12 mouse cellular contexts compared by ENCODE assay signal in the genomic region with DNA sequence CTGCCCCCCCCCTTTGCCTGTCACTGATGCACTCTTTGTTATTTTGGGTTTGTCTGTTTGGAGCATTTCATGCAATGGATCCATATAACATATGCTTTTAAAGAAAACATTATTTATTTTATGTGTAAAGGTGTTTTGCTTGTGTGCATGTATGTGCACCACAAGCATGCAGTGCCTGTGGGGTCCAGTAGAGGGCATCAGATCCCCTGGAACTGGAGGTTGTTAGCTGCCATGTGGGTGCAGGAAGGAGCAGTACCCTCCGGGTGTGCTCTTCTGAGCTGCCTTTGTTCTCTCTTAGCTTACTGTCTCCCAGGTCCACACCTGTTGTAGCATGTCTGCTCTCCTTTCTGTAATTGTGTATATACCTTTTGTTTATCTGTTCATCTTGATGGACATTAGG. TPM values are rescaled to one million over a fixed set of nuclear protein-coding genes. Genes with fewer than 3 reads are reported as not detected.
DNase-seq lines count a peak whose midpoint lies in the region; ATAC-seq and TF ChIP-seq lines count a peak whose summit lies in the region.
"Had no signal": no experiment of that assay in that cellular context is flagged by ENCODE, and none has a peak within 500 bp of the region (broad histone marks: within the 10 kb centered on the region; RNA-seq: fewer than 3 reads in every experiment).

No protein-coding gene starts in this region.

- peak; percentile 49 for DNase-seq in CD4-positive, CD25-positive, alpha-beta regulatory T cell, adult 2 months (ENCODE audit: low read depth, low spot score)
- DNase-seq in liver, adult 2 months (ENCODE audit: extremely low read depth, low read depth, low spot score): no peak
- DNase-seq in liver, embryonic 11.5 days (ENCODE audit: low spot score): no peak
- peak; percentile 87 for DNase-seq in ES-CJ7 (ENCODE audit: low read depth, low spot score)
- peak; percentile 48 for DNase-seq in naive thymus-derived CD4-positive, alpha-beta T cell, adult 2 months (ENCODE audit: low read depth)
- DNase-seq in adrenal gland, postnatal 14 days: no peak
- no peak for DNase-seq in adrenal gland, adult 18-20 months (ENCODE audit: low spot score in 2 of 2)
- DNase-seq: right cerebral cortex, postnatal 4 days had no signal

- no peak overlapping the region for H3K27ac ChIP-seq in liver, adult 2 months (replicated peaks; ENCODE audit: insufficient read depth, low read depth, low read length)
- no peak overlapping the region for H3K27ac ChIP-seq in liver, embryonic 11.5 days (ENCODE audit: low read depth, low read length)
- H3K27ac ChIP-seq: hindbrain, embryonic 12.5 days; neural tube, embryonic 15.5 days had no signal

- TF ChIP-seq POLR2A in liver, adult 2 months (IDR thresholded peaks at IDR 0.05; ENCODE audit: extremely low read depth, insufficient read depth, low read length): no peak

- TF ChIP-seq CTCF in liver, adult 2 months (IDR thresholded peaks at IDR 0.05; ENCODE audit: low read depth, low read length): peak; percentile 48

- no peaks in the 10 kb centered on the region for H3K36me3 ChIP-seq in liver, adult 2 months (ENCODE audit: control insufficient read depth, insufficient read depth, low read length)
- H3K36me3 ChIP-seq in liver, embryonic 11.5 days (ENCODE audit: control insufficient read depth, insufficient read depth, low read length): no peaks in the 10 kb centered on the region

- ATAC-seq in CD4-positive, CD25-positive, alpha-beta regulatory T cell, adult 4 months: no peak
- no peak for ATAC-seq in liver, embryonic 11.5 days (replicated peaks; ENCODE audit: low FRiP score)

- no peak overlapping the region for H3K9ac ChIP-seq in liver, adult 2 months (ENCODE audit: low read depth, low read length)
- no peak overlapping the region for H3K9ac ChIP-seq in liver, embryonic 11.5 days (ENCODE audit: low read depth, low read length)
- H3K9ac ChIP-seq: hindbrain, embryonic 12.5 days; neural tube, embryonic 15.5 days had no signal

- H3K4me2 ChIP-seq in liver, embryonic 11.5 days: no peak overlapping the region
- H3K4me2 ChIP-seq: hindbrain, embryonic 12.5 days; neural tube, embryonic 15.5 days had no signal

- H3K9me3 ChIP-seq in liver, embryonic 11.5 days (ENCODE audit: control insufficient read depth, low read length): no peaks in the 10 kb centered on the region
- H3K9me3 ChIP-seq: forebrain, embryonic 10.5 days; hindbrain, embryonic 12.5 days; neural tube, embryonic 15.5 days had no signal

- WGBS in liver, adult 2 months: 91% methylated on average over 1 of the region's 1 CpGs
- WGBS in liver, embryonic 11.5 days: 84% methylated on average over 1 of the region's 1 CpGs

- no peaks in the 10 kb centered on the region for H3K79me2 ChIP-seq in liver, adult 2 months (ENCODE audit: control insufficient read depth, insufficient read depth, low read length)

- no peaks in the 10 kb centered on the region for H3K4me1 ChIP-seq in liver, adult 2 months (ENCODE audit: control insufficient read depth, insufficient read depth, low read length)
- H3K4me1 ChIP-seq in liver, embryonic 11.5 days (replicated peaks; ENCODE audit: control insufficient read depth, insufficient read depth, low read length): 0 out of 2 replicates have a peak, but pooled peaks cover 5% of the 10 kb centered on the region
- H3K4me1 ChIP-seq: hindbrain, embryonic 12.5 days; neural tube, embryonic 15.5 days had no signal

- H3K4me3 ChIP-seq in liver, adult 2 months (ENCODE audit: insufficient read depth, low read depth, low read length): no peak overlapping the region
- H3K4me3 ChIP-seq in liver, embryonic 11.5 days (ENCODE audit: low read depth, low read length): no peak overlapping the region
- H3K4me3 ChIP-seq: forebrain, embryonic 10.5 days; hindbrain, embryonic 12.5 days; neural tube, embryonic 15.5 days had no signal

- no peaks in the 10 kb centered on the region for H3K27me3 ChIP-seq in liver, adult 2 months (ENCODE audit: control insufficient read depth, insufficient read depth, low read length)
- no peaks in the 10 kb centered on the region for H3K27me3 ChIP-seq in liver, embryonic 11.5 days (replicated peaks; ENCODE audit: control insufficient read depth, insufficient read depth, low read length)
- H3K27me3 ChIP-seq: hindbrain, embryonic 12.5 days; neural tube, embryonic 15.5 days had no signal

RNA-seq across cellular contexts. Expression of gene Slc43a2, which starts 26.6 kb away (rescaled TPM):
- 10 to 100 TPM; 17.3 to 27.2 TPM for polyA plus RNA-seq in CD4-positive, CD25-positive, alpha-beta regulatory T cell, adult 4 months (2017; shearing (Covaris generic))
- 4.1 and 8.9 TPM in 2 replicates for total RNA-seq in liver, adult 2 months (2014; rRNA removed)
- polyA plus RNA-seq in liver, adult 2 months (2012; rRNA removed): 5.2 and 8.0 TPM in 2 replicates
- 5.5 and 7.8 TPM in 2 replicates for polyA plus RNA-seq in liver, embryonic 11.5 days (2014; fragmentation: Nextera tagmentation; extraction: Ambion mirVana)
- 22.4 and 29.2 TPM in 2 replicates for total RNA-seq in adrenal gland, postnatal 14 days (2021)
- total RNA-seq in adrenal gland, adult 18-20 months (2021): 10 to 100 TPM; 22.8 to 29.1 TPM

RNA-seq across cellular contexts. Expression of gene Pitpna, which starts 29.8 kb away (rescaled TPM):
- 10 to 100 TPM; 22.1 to 42.5 TPM for polyA plus RNA-seq in CD4-positive, CD25-positive, alpha-beta regulatory T cell, adult 4 months (2017; shearing (Covaris generic))
- 19.7 and 21.0 TPM in 2 replicates for total RNA-seq in liver, adult 2 months (2014; rRNA removed)
- polyA plus RNA-seq in liver, adult 2 months (2012; rRNA removed): 24.6 and 28.9 TPM in 2 replicates
- 63.2 and 65.1 TPM in 2 replicates for polyA plus RNA-seq in liver, embryonic 11.5 days (2014; fragmentation: Nextera tagmentation; extraction: Ambion mirVana)
- total RNA-seq in adrenal gland, postnatal 14 days (2021): 150 and 164 TPM in 2 replicates
- total RNA-seq in adrenal gland, adult 18-20 months (2021): 100 to 1,000 TPM; 152 to 175 TPM

RNA-seq across cellular contexts. Expression of gene Scarf1, which starts 44.8 kb away (rescaled TPM):
- polyA plus RNA-seq in CD4-positive, CD25-positive, alpha-beta regulatory T cell, adult 4 months (2017; shearing (Covaris generic)): under 1 TPM; 0.85 to 0.91 TPM
- 5.8 and 7.5 TPM in 2 replicates for total RNA-seq in liver, adult 2 months (2014; rRNA removed)
- polyA plus RNA-seq in liver, adult 2 months (2012; rRNA removed): 10.3 and 16.9 TPM in 2 replicates
- 7.0 and 7.8 TPM in 2 replicates for polyA plus RNA-seq in liver, embryonic 11.5 days (2014; fragmentation: Nextera tagmentation; extraction: Ambion mirVana)
- total RNA-seq in adrenal gland, postnatal 14 days (2021): 12.7 and 14.6 TPM in 2 replicates
- total RNA-seq in adrenal gland, adult 18-20 months (2021): 1 to 10 TPM; 7.5 TPM

RNA-seq across cellular contexts. Expression of gene Rilp, which starts 48.2 kb away (rescaled TPM):
- under 1 TPM in 1 of 2 experiments, not detected in 1; 0.56 TPM for polyA plus RNA-seq in CD4-positive, CD25-positive, alpha-beta regulatory T cell, adult 4 months (2017; shearing (Covaris generic))
- 23.0 and 27.9 TPM in 2 replicates for total RNA-seq in liver, adult 2 months (2014; rRNA removed)
- 29.8 and 32.6 TPM in 2 replicates for polyA plus RNA-seq in liver, adult 2 months (2012; rRNA removed)
- 1.2 and 1.5 TPM in 2 replicates for polyA plus RNA-seq in liver, embryonic 11.5 days (2014; fragmentation: Nextera tagmentation; extraction: Ambion mirVana)
- total RNA-seq in adrenal gland, postnatal 14 days (2021): 14.3 and 15.9 TPM in 2 replicates
- total RNA-seq in adrenal gland, adult 18-20 months (2021): 10 to 100 TPM; 11.5 to 20.8 TPM

Comparison
In these comparisons a context has a peak if more than half of its experiments do, and no peak if none do; other contexts are left out.
1. DNase-seq: peak in CD4-positive, CD25-positive, alpha-beta regulatory T cell, adult 2 months (single experiment), ES-CJ7 (single experiment) and naive thymus-derived CD4-positive, alpha-beta T cell, adult 2 months (single experiment); none in liver, adult 2 months (single experiment), liver, embryonic 11.5 days (single experiment), adrenal gland, postnatal 14 days (single experiment) and adrenal gland, adult 18-20 months (0 of 2).